Mouse (Mus musculus) thymus, postnatal 14 days (tissue): ENCODE data around the gene Ndufb7.
"Not testable (repeated sequence)": the region's sequence is repeated elsewhere in the genome, so short reads cannot be mapped to it uniquely, and the experiment has no call there.

Experiments used
- DNase-seq: peaks from one replicate; pipeline ENCODE4 v3.0.0; 2021

Ndufb7 gene

DNA sequence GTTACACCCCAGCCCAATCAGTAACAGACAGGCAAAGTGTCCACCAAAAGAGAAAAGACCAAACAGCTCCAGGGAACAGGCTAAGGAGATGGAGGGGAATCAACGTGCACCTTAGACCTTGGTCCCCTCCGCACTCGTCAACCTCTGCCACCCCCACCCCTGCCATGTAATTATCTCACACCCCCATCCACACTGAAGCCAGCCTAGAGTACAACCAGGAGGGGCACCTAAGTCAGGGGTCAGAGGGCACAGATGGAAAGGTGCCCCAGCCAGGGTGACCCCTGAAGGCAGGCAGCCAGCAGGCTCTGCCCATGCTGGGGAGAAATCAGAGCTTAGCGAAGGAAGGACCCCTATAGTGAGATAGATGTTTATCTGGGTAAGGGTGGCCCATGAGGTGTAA lies 10.4 kb downstream of the Ndufb7 start:
- DNase-seq: no peak

DNA sequence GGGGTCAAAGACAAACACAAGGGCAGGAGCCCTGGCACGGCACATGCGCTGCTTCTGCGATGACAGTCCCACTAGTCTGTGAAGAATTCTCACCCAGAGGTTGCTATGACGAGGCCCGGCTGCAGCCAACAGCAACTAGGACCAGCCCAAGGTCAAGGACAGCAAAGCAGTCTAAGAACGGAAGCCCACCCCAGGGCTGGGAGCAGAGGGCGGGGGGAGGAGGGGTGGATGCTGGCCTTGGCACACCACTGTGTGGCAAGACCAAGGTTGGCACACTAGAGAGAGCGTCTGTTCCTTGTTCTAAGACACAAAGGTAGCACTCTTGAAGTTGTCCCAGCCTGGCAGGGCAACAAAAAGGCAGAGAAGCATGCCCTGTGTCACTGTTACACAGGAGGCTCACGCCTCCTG lies 10.9 kb downstream of the Ndufb7 start:
- DNase-seq: peak; percentile 1

DNA sequence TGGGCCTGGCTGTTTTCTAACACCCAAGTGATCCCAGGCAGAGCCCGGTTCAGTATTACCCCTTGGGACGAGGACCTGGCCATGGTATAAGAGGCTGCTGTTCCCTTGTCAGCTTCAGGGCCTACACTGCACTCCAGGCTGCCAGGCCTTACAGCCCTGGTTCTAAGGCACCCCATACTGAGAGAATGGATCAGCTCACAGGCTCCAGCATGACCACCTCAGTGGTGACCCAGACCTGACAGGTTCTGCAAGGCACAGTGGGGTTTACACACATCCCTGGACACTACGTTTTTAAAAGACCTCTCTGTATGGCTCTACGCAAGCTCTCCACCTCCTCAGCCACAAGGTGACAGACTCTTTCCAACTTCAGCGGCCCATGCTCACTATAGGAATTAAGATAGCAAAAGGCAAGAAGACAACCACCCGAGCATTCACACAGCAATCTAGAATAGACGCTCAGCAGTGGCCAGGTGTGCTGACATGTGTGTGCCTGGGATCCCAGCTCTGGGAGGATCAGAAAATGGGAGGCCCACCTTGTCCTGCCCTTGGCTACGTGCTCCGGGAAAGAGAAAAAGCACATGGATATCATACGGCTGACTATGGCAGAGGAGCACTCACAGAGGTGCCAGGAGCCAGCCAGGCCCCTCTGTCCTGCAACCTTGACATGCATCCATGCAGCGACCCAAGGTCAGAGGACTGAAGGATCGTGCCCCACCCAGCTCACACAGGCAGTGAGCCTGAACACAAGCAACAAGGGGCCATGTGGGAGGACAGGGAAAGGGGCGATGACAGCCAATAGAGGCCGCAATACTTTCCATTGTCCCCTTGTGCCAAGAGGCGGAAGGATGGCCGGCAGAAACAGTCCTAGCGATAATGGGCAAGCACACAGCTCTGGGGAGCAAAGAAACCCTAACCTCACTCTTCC lies 11.9 kb downstream of the Ndufb7 start:
- peak; percentile 2 for DNase-seq

DNA sequence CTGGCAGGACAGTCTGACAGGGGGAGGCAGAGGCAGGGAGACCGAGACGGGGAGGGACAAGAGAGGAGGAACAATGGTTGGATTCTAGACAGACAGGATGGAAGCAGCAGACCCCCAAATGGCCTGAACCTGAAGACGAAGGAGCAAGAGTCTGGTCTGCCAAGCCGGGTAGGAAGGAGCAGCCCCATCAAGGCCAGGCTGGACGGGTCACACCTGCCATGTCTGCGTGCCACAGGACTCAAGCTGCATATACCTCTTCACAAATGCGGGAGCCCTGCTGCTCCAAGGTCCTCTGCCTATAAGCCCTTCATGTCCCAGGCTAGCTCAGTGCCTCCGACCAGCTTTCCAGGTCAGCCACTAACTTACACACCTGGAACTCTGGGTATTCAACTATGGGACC lies 13.2 kb downstream of the Ndufb7 start:
- DNase-seq: peak; percentile 1

DNA sequence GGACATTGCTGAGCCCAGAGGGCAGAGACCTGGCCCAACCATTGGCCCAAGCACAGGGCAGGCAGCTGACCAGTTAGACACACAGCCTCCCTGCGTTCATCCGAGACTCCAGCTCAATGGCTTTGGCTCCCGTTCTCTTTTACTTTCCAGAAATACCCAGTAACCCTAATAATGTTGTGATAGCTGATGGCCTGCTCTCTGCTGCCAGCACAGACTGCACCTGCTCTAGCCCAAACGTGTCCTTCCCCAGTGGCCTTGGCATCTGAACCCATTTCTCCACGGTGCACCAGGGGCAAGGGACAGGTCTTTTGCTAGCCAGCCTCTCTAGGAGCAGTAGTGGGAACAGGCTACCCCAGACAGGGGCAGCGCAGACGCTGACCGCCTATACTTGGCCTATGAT lies 14.4 kb downstream of the Ndufb7 start:
- no peak for DNase-seq

DNA sequence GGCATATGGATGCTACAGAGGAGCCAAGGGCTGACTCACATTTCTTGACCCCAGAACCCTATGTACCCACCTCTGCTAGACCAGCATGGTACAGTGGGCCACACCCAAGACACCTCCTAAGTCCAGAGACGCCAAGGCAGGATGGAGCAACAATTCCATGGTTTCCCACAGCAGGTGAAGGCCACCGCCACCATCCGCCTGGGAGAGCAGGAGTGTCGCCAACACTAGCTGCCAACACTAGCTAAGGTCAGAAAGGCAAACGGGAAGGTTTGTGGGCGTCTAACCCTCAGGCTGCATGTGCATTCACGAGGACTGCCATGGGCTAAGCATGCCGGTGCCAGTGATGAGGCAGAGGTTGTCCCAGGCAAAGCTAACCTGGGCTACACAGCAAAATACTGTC lies 15.8 kb downstream of the Ndufb7 start:
- no peak for DNase-seq

DNA sequence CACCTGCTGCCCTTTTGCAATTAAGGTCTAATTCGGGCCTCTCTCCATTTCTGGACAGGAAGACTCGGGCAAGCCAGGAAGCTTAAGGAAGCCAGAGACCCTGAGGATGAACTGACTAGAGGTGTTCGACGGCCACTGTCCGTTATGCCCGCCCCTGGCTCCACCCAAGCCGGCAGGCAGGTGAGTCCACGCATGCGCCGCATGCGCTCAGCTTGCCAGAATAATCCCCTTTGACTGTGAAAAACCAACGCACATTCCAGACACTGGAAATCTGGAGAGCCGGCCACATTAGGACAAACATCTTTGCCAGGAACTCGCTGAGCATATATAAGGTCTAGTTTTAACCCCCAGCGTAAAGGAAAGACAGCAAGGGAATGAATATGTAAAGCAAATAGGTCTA lies 16.8 kb downstream of the Ndufb7 start:
- no peak for DNase-seq

DNA sequence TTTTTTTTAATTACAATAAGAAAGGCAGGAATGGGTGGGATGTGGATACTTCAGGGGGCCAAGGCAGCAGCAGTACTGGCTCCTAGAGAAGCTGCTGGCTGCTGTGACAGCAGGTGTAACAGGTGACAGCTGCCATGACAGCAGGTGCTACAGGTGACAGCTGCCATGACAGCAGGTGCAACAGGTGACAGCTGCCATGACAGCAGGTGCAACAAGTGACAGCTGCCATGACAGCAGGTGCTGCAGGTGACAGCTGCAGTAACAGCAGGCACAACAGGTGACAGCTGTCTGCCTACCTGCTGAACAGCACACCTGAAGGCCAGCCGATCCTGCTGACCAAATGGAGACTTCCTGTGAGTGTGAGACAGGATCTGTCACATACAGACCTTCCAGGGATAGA lies 18.3 kb downstream of the Ndufb7 start:
- no peak for DNase-seq

DNA sequence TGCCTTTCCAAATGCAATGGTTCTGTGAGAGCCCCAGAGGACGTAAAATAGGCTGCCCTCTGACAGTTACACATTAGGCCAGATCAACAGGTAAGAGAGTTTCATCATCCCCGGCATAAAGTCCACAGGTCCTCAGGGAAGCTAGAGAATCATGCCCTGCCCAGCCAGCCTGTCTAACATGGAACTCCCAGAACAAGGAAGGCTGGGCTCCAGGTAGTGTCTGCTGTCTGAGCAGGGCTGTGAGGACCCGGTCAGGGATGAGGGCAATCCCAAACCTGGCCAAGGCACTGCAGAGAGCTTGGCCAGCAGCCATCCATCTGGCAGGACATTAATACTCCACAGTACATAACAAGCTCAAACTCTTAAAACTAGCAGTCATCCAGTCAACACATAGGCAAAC lies 18.9 kb downstream of the Ndufb7 start:
- no peak for DNase-seq

DNA sequence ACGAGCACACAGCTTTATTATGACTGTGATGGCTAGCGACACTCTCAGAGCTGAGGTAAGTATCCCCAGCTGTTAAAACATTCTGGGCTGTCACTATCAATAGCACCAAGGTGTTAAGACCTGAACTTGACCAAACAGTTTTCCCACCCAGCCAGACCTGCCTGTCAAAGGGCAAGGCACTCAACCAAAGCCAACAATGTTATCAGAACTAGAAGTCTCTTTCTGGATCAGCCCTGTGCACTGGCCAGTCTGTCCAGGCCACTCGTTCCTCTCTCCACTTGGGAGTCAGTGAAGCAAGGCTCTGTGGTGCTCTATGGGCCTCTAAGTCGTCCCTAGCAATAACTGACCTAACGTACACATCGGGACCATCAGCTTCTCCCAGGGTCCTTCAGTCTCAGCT lies 21.2 kb downstream of the Ndufb7 start:
- DNase-seq: no peak

DNA sequence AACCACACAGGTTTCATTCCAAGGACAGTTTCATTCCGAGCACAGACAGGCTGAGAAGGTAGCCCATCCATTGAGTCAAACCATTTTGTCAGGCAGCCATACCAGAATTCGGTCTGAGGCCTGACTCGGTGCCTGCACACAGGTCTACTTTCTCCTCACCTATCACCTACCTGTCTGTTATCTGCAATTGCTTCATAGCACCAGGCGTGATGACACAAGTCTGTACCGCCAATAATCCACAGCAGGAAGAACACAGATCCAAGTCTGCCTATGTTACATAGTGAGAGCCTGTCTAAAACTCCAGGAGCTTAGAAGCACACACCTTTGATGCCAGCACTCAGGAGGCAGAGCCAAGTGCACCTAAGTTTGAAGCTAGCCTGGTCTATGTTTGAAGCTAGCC lies 22.4 kb downstream of the Ndufb7 start:
- DNase-seq: no peak

DNA sequence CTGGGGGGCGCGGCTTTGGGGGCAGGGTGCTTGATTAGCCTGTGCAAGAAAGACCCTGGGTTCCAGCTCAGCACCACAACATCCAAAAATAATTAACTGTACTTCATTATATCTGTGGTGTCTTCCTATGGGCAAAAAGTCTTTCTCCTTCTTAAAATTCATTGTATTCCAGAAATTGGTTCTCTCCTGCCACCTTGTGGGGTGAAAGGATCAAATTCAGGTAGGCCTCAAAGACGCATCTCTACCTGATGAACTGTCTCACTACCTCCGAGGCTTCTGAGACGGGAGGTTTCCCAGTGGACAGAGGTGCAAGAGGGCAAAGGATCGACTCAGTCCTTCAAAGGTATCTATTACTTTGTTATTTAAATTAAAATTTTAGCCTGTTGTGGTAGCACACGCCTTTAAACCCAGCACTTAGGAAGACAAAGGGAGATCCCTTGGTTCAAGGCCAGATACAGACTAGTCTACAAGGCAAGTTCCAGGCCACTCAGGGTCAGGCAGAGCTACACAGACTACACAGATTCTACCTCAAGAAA lies 24.1 kb downstream of the Ndufb7 start:
- DNase-seq: peak; percentile 26

DNA sequence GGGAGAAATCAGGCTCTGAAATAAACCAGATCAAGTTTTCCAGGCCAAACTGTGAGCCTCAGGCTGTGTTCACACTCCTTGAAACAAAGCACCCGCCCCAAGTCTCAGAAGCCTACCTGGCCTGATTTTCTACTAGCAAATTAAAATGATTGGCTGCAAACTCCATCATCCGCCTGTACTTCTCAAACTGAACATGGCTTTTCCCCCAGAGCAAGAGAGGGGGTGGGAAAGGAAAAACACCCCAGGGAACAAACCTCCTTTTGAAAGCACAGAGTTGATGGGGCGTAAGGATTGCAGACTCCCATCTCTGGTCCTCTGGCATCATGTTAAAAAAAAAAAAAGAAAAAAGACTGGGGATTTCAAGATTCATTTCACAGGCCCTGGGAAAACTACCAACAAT lies 26.2 kb downstream of the Ndufb7 start:
- no peak for DNase-seq

DNA sequence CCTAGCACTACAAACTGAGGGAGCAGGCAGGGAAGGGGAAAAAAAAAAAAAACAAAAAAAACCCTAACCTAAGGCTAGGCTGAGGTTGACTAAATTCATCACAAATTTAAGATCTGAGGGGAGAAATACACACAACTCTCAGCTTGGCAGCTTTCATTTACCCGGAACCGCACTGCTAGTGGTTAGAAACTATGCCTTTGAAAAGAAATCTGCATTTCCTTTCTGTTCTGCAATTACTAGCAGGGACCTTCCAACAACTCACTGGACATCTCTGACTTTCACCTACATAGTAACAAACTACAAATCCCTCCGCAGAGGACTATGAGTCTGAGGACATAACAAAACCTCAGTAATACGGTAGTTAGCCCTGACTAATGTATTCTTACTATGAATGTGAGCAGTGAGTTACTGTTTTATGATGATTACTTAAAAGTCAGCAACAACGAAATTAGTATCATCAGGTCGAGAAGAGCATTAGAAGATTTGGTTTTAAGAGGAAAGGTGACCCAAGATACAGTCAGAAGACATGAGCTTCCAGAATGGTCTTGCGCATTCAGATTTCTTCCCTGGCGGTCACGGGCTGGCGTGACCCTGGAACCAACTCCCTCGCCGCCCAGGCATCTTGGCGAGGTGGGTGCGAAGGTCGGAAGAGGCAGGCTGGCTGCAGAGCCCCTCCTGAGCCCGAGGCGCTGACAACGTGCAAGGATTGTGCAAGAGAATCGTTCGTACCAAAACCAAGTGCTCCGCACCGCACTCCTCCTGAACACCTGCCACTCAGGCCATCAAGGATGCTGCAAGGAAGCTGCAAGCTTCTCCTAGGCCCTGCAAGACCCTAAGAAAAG lies 27.1 kb downstream of the Ndufb7 start:
- no peak for DNase-seq

DNA sequence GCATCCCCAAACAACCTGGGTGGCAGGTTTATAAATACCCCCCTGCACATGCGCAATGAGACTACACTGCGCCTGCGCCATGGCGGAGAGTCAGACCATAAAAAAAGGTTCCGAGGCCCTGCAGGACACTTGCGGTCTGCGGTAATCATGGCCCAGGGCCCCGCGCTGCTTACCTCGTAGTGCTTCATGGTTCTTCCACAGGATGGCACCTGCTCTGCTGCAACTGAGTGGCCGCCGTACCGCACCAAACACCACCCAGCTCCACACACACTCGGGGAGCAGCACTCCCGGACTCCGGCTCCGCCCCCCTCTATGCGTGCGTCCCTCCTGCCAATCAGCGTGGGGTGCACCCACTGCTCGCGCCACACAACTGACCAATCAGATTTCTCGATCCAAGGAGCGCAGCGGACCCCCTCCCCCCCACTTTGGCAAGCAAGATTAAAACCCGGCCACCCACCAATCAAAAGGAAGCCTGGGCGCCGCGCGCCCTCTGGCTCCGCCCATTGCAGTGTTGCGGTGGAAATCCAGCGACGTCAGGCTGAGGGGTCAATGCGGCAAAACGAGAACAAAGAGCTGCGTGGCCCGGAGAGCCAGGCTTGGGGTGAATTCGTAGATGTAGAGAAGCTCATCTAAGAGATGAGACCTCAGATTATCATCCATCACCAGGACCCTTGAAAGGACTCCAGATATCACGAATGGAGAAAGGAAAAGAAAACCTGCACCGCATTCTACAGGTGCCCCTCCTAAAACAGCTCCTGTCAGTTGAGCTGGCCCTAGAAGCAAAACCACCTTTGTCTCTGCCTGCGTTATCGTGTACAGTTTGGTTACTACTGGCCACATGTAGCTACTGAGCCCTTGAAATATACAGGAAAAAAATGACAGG lies 27.9 kb downstream of the Ndufb7 start:
- DNase-seq: peak; percentile 97

DNA sequence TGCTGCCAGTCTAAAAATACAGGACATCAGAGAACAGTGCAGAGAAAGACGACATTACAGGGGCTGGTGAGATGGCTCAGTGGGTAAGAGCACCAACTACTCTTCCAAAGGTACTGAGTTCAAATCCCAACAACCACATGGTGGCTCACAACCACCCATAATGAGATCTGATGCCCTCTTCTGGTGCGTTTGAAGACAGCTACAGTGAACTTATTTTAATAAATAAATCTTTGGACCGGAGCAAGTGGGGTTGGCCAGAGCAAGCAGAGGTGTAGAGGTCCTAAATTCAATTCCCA lies 28.5 kb downstream of the Ndufb7 start:
- DNase-seq: not testable (repeated sequence)

DNA sequence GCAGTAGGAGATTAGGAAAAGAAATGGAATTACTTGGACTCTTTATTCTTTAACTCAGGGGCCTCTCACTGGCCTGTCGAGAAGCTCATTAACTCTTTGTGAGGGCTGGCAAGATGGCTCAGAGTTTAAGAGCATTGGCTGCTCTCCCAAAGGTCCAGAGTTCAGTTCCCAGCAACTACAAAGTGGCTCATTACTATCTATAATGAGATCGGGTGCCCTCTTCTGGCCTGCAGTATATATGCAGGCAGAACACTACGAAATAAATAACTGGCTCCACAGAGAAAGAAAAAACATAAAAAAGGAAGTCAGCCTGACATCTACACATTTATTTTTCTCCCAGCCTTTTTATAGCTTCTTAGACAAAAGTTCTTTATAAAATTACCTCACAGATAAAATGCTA lies 29.9 kb downstream of the Ndufb7 start:
- peak; percentile 61 for DNase-seq

DNA sequence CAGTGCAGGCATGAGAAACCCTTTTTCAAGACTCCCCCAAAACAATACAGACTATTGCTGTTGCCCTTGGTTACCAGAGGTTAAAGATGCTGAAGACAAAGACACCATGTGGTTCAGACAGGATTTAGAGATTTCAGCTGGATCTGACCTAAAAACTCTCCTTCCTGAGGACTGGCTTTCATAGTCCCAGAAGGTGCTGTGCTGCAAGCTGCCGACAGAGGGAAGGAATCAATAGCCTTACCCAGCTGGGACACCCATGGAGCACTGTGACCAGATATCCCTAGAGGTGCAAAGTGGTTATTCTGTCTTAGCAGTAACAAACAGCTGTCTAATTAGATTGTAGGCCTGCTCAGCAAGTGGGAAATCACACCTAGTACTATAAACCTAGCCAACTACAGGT lies 31.7 kb downstream of the Ndufb7 start:
- no peak for DNase-seq

DNA sequence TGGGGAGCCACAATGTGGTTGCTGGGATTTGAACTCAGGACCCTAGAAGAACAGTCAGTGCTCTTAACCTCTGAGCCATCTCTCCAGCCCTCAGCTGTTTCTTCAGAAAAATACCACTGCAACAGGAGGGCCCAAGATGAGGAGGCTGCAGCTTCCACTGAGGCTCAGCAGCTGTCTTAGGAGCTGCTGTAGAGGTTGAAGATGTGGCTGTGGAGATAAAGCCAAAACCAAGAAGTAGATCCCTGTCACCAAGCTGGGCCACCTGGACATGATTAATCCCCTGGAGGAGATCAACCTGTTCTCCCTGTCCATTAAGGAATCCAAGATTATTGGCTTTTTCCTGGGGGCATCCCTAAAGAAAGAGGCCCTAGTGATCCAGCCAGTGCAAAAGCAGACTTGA lies 33.3 kb downstream of the Ndufb7 start:
- DNase-seq: no peak

DNA sequence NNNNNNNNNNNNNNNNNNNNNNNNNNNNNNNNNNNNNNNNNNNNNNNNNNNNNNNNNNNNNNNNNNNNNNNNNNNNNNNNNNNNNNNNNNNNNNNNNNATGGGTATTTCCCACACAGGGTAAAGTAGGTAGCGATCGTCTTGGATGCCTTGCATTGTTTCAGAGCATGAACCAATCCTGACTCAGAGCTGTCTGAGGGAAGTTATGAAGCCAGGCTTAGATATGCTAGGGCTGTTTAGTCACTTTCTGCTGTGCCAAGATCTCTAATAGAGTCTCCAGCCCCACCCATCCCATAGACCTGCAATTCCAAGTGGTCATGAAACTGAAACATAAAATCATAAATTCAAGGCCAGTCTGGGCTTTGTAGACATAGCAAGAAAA lies 36.2 kb downstream of the Ndufb7 start:
- DNase-seq: no peak

DNA sequence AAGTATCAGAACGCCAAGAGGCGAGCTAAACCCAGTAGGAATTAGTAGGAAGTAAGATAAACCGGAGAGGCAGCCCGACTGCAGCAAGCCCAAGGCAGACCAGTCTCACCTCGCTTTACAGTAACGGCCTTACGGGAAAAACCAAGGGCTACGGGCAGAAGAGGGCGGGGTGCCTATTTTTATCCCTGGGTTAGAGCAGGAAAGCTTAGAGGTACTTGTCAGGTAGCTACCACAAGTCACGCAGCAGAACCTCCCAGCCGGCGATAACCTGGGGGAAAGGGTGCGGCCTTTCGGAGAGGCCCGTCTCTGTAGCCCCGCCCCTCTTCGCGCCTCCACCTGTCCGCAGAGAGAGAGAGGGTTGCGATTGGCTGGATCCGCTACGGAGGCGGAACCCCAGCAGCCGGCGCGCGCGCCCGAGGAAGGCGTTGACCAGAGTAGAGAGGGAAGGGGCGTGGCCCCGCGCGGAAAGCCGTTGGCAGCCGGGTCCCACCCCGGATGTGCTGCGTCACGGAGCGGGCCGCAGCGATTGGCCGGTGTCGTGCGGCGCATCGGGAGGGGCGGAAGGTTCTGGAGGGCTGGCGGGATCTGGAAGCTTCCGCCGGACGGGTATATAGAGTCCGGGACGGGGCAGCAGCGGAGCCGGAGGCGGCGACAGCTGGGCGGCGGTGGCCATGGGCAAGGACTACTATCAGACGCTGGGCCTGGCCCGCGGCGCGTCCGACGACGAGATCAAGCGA lies 41.4 kb downstream of the Ndufb7 start, which contains the start of the genes Tecr and Dnajb1:
Gene Tecr (minus strand): TSS at position 311 of the 737 bp plus-strand sequence.
Gene Dnajb1 (plus strand): TSS at position 533 of the 737 bp plus-strand sequence.
- peak; percentile 100 for DNase-seq

DNA sequence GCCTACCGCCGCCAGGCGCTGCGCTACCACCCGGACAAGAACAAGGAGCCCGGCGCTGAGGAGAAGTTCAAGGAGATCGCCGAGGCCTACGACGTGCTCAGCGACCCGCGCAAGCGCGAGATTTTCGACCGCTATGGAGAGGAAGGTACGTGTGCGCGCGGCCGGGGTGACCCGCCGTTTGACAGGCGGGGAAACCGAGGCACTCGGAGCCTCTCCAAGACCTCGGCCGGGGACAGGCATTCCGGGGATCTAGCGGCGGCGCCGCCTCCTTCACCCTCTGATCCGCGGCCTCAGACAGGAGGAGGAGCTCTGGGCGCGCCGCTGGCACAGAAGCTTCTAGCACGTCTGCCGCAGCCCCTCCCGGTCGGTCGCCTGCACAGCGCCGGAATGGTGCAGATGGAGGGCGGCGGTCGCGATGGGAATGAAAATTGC lies 41.9 kb downstream of the Ndufb7 start:
- DNase-seq: peak; percentile 89
